Mouse (Mus musculus): Measurements from ENCODE around the gene Trim23.

DNA sequence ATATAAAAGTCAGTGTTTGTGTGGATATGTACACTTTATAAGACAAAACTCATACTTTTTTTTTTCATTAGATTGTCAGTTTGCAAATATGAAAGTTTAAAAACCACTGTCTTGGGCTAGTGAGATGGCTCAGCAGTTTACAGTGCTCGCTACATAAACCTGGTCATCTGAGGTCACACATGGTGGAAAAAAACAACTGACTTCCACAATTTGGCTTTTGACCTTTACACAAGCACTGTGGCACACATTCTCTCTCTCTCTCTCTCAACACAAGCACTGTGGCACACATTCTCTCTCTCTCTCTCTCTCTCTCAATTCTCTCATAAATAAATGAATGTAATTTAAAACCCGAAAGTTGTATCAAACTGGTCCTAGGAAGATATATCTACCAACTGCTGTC is 46.0 kb upstream of the Trim23 start:
- TF ChIP-seq CTCF (IDR thresholded peaks at IDR 0.05; ENCODE audit: low read depth), result no peak
- TF ChIP-seq EP300 (IDR thresholded peaks at IDR 0.05; ENCODE audit: low read depth), result no peak

All from liver, embryonic 14.5 days (tissue).